Mouse (Mus musculus) right cerebral cortex, adult 2 months (tissue): ENCODE measurements around the gene Phf21a.

Experiments used
- DNase-seq, 2 experiments: peaks; one replicate each; pipeline ENCODE4 v3.0.0; 2021 to 2022; ENCODE audit warnings: low spot score in 2 of 2

Phf21a gene

DNA sequence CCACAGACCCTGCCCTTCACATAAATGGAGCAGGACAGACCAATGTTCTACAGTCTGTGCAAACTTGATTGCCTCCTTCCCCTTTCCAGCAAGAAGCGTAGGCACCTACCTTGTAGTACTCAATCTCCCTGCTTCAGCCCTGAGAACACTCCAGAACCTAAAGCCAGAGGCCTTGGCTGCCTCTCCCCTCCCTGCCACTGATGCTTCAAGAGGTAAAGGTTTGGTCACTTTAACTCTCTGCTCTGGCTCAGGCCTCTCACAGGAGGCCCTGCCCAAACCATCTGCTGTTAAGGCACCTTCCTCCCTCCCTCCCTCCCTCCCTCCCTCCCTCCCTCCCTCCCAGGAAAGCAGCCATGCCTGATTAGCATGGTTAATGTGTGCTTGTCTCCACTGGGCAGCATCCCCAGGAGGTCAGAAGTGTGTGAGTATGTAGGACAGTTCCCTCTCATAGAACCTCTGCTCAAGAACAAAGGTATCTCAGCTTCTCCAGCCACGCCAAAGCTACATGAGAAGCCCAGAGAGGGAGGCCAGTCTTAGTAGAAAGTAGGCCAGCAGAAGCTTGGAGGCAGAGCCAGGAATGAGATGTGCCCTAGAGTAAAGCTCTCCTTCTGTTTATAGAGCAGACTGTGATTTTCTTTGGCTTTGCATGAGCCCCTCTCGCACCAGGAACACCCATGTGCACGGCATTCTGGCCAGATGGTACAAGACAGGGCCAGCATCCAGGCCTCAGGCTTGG, 309.8 kb downstream of the Phf21a start:
- no peak for DNase-seq

DNA sequence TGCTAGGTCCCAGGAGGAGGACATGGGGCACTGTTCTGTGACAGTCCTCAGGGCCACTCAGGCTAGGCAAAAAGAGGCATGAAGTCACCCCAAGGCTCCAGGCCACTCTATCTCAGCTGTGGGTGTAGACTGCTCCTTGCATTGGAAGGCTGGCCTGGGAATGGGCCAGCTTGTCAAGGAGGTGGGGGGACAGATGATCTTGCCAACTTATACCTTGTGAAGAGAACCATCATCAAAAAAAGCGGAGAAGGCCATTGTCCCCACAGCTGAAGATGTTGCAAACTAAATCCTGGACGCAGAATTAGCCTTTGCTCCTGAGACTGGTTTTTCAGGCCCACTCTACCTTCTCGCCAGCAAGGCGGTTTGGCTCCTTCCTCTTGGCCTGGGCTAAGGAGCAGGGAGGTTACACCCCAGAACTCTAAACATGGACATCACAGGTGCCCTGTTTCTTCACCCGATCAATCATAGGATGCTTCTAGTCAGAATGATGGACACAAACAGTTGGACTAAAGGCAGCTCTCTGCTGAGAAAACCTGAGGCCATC, 310.9 kb downstream of the Phf21a start:
- no peak for DNase-seq

DNA sequence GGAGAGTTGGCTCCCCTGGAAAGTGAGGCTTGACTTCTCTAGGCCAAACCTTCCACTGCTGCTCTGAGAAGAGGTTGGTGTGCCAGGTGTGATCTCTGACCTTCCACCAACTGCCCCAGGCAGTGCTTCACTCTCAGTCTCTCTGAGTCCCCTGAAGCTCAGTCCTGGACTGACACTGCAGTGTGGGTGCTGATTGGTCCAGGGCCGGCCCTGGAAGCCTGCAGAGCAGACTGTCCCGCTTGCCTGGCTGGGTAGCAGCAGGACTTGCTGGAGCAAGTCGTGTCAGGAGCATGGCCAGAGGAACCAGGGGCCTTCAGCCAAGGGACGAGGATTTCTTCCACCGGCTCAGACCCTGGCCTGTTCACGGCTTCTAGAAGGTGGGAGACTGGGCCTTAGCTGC, 311.8 kb downstream of the Phf21a start:
- DNase-seq: no peak

DNA sequence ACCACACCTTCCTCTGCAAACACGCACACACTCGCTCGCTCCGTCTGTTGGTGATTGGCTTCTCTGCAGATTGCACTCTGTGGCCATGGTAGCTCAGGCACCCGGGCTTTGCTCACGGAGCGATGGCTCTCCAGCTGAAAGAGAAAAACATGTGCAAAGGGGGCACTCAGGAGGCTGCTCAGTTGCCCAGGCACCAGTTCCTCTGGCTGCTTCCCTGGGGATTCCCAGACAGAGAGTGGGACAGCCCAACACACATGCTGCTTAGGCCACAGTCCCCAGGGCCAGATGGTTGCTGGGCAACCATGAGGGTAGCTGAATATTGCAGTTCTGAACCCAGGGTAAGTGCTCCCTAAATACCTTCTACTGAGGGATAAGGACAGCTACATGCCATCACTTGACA, 312.8 kb downstream of the Phf21a start:
- DNase-seq: no peak

DNA sequence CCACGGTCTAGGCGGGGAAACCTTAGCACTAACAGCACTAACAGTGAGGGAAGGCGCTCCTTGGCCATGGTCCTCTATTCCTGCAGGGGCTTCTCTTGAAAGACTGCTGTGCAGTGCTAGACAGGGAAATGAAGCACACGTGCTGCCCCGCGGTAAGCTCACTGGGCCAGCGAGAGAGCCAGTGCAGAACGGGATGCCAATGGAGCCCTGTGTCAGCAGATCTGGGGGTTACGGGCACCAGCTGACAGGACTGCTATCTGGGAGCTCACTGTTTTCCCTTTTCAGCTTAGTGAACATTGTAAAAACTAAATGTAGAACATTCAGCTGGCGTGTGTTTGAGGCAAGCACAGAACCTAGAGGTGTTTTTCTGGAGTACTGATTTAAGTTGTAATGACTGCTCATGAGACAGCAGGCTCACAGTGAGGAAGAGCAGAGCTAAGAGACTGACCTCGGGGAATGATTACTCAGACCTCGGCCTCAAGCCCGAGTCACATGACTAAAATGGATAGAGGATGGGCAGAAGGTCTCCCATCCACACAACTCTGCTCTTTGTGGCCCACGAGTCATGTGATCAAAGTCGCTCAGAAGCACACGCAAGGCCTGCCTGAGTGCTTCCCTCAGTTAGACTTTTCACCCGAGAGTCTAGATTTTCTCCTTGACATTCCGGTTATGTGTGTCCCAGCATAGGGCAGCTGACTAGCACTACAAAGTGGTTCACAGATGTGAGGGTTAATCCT, 315.6 kb downstream of the Phf21a start:
- no peak for DNase-seq

DNA sequence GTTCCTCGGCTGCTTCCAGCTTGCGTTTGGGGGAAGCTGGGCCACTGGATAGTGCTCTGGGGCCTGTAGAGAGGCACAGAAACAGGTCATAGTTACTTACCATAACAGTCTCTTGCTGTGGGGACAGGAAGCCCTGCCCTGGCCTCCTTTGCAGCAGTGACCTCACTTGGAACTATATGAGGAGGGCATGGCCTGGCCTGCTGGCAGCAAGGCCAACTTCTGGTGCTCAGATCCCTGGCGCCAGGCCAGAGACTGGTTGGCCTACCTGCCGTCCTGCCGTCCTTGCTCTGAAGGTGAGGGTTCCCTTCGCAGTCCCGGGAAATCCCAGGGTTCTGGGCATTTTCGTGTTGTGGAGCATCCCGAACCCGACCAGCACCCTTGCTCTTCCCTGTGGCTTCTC, 318.8 kb downstream of the Phf21a start:
- no peak for DNase-seq
